Mouse (Mus musculus): Measurements from ENCODE around the gene Nploc4. TPM values are rescaled to one million over a fixed set of nuclear protein-coding genes. Genes with fewer than 3 reads are reported as not detected.
"Not testable (repeated sequence)": the region's sequence is repeated elsewhere in the genome, so short reads cannot be mapped to it uniquely, and the experiment has no call there.

Gene Nploc4
- polyA plus RNA-seq, 1 experiment from 2014 or later: 23.5 TPM

GRCm38 (mm10) chr11:120349371-120349985, 88.0 kb downstream of the Nploc4 start:
- no peak for ATAC-seq (ENCODE audit: insufficient read depth, low FRiP score)
- no peaks in the 10 kb centered on the region for H3K27me3 ChIP-seq (ENCODE audit: control insufficient read depth, insufficient read depth, low read length)

GRCm38 (mm10) chr11:120348684-120349370, 88.7 kb downstream of the Nploc4 start:
- H3K27me3 ChIP-seq (ENCODE audit: control insufficient read depth, insufficient read depth, low read length): no peaks in the 10 kb centered on the region
- no peak; the same call in 1 of the 2 replicates for ATAC-seq (ENCODE audit: insufficient read depth, low FRiP score)
- H3K36me3 ChIP-seq (ENCODE audit: control insufficient read depth, insufficient read depth, low read length): peaks cover 5% of the 10 kb centered on the region; the same call in 1 of the 2 replicates
- peak overlapping the region; percentile 100 for H3K27ac ChIP-seq (ENCODE audit: low read length)
- peak overlapping the region; percentile 90 for H3K4me2 ChIP-seq (ENCODE audit: low read depth, low read length)
- WGBS: under 1% methylated on average over 41 of the region's 53 CpGs
- peak overlapping the region; percentile 99 for H3K9ac ChIP-seq (ENCODE audit: low read length)
- H3K9me3 ChIP-seq (replicated peaks; ENCODE audit: control insufficient read depth, low read length): no peaks in the 10 kb centered on the region
- H3K4me1 ChIP-seq (ENCODE audit: control insufficient read depth, insufficient read depth, low read length): peaks cover 26% of the 10 kb centered on the region
- peak overlapping the region; percentile 95 for H3K4me3 ChIP-seq (replicated peaks; ENCODE audit: low read length)

More at GRCm38 (mm10) chr11:120349371-120349985, 88.0 kb downstream of the Nploc4 start:
- H3K9me3 ChIP-seq (replicated peaks; ENCODE audit: control insufficient read depth, low read length): no peaks in the 10 kb centered on the region
- H3K4me3 ChIP-seq (replicated peaks; ENCODE audit: low read length): peak overlapping the region; percentile 95
- H3K27ac ChIP-seq (ENCODE audit: low read length): peak overlapping the region; percentile 100
- WGBS: 1% methylated on average over 16 of the region's 16 CpGs
- peak overlapping the region; percentile 99 for H3K9ac ChIP-seq (ENCODE audit: low read length)
- H3K4me2 ChIP-seq (ENCODE audit: low read depth, low read length): peak overlapping the region; percentile 90
- peaks cover 29% of the 10 kb centered on the region for H3K4me1 ChIP-seq (ENCODE audit: control insufficient read depth, insufficient read depth, low read length)
- H3K36me3 ChIP-seq (ENCODE audit: control insufficient read depth, insufficient read depth, low read length): peaks cover 5% of the 10 kb centered on the region; the same call in 1 of the 2 replicates

DNA sequence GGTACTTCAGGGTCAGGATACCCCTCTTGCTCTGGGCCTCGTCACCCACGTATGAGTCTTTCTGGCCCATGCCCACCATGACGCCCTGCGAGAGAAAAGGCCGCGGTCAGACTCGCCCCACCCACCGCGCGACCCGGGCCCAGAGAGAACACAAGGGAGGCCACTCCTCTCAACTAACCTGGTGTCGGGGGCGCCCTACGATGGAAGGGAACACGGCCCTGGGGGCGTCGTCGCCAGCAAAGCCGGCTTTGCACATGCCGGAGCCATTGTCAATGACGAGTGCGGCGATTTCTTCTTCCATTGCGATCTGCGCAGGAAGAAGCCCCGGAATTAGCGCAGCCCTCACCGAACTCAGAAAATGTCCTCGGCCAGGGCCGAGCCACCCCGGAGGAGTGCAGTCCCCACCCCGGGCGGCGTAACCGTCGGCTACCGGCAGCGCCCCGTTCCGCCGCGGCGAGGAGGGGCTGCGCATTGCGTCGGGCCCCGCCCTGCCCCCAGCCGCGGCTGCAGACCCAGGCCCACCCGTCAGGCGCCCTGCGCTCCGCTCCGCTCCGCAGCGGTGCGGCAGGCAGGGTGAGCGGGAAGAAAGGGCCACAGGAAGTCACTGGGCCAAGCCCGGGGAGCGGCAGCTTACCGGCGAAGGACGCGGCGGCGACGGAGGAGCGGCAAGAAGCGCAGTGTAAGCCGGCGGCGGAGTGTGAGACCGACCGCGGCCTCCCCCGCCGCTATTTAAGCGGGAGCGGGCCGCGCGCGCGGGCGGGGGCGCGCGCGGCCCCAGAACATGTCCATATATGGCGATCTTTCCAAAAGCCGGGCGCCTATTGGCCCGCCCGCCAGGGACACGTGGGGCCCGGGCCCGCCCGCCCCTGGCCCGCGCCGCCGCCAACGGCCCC, 89.5 kb downstream of the Nploc4 start, which contains the start of gene Actg1:
Gene Actg1, minus strand, starts transcription at position 752 of the 893 bp plus-strand sequence.
- H3K9ac ChIP-seq (ENCODE audit: low read length): peak within 1 kb of the TSS; percentile 100
- peak; percentile 69 for ATAC-seq (ENCODE audit: insufficient read depth, low FRiP score)
- H3K27ac ChIP-seq (ENCODE audit: low read length): peak within 1 kb of the TSS; percentile 100
- H3K4me2 ChIP-seq (ENCODE audit: low read depth, low read length): peak within 1 kb of the TSS; percentile 90
- peaks cover 5% of the 10 kb centered on the region; the same call in 1 of the 2 replicates for H3K36me3 ChIP-seq (ENCODE audit: control insufficient read depth, insufficient read depth, low read length)
- H3K4me1 ChIP-seq (ENCODE audit: control insufficient read depth, insufficient read depth, low read length): peaks cover 18% of the 10 kb centered on the region
- under 1% methylated on average over 92 of the region's 103 CpGs for WGBS
- peak within 1 kb of the TSS; percentile 95 for H3K4me3 ChIP-seq (replicated peaks; ENCODE audit: low read length)
- no peaks in the 10 kb centered on the region for H3K27me3 ChIP-seq (ENCODE audit: control insufficient read depth, insufficient read depth, low read length)
- H3K9me3 ChIP-seq (replicated peaks; ENCODE audit: control insufficient read depth, low read length): no peaks in the 10 kb centered on the region

DNA sequence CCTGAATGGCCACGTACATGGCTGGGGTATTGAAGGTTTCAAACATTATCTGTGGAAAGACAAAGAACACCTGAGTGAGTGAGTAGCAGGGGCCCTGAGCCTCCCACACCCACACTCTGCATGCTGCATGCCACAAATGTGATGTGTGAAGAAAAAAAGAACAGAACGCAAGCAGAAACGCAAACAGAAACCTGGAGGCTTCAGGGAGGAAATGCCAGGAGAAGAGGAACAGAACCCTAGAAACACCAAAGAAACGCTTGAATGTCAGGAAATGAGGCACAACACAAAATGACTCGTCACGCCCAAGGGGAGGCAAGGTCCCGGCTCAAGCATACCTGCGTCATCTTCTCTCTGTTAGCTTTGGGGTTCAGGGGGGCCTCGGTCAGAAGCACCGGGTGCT, 90.2 kb downstream of the Nploc4 start:
- H3K4me1 ChIP-seq (ENCODE audit: control insufficient read depth, insufficient read depth, low read length): peaks cover 13% of the 10 kb centered on the region
- H3K27me3 ChIP-seq (ENCODE audit: control insufficient read depth, insufficient read depth, low read length): no peaks in the 10 kb centered on the region
- peaks cover 5% of the 10 kb centered on the region; the same call in 1 of the 2 replicates for H3K36me3 ChIP-seq (ENCODE audit: control insufficient read depth, insufficient read depth, low read length)
- under 1% methylated on average over 10 of the region's 10 CpGs for WGBS
- peak overlapping the region; percentile 100 for H3K27ac ChIP-seq (ENCODE audit: low read length)
- peak overlapping the region; percentile 95 for H3K4me3 ChIP-seq (replicated peaks; ENCODE audit: low read length)
- peak overlapping the region; percentile 100 for H3K9ac ChIP-seq (ENCODE audit: low read length)
- no peak for ATAC-seq (ENCODE audit: insufficient read depth, low FRiP score)
- H3K4me2 ChIP-seq (ENCODE audit: low read depth, low read length): peak overlapping the region; percentile 53
- no peaks in the 10 kb centered on the region for H3K9me3 ChIP-seq (replicated peaks; ENCODE audit: control insufficient read depth, low read length)

GRCm38 (mm10) chr11:120346383-120347034, 91.0 kb downstream of the Nploc4 start:
- H3K36me3 ChIP-seq (ENCODE audit: control insufficient read depth, insufficient read depth, low read length); ATAC-seq (ENCODE audit: insufficient read depth, low FRiP score); H3K27me3 ChIP-seq (ENCODE audit: control insufficient read depth, insufficient read depth, low read length); H3K9me3 ChIP-seq (replicated peaks; ENCODE audit: control insufficient read depth, low read length): not testable (repeated sequence)
- H3K4me3 ChIP-seq (replicated peaks; ENCODE audit: low read length): peak overlapping the region; percentile 58
- H3K9ac ChIP-seq (ENCODE audit: low read length): peak overlapping the region; percentile 73
- peak overlapping the region; percentile 27; the same call in 1 of the 2 replicates for H3K27ac ChIP-seq (ENCODE audit: low read length)
- H3K4me1 ChIP-seq (ENCODE audit: control insufficient read depth, insufficient read depth, low read length): peaks cover 13% of the 10 kb centered on the region
- H3K4me2 ChIP-seq (ENCODE audit: low read depth, low read length): peak overlapping the region; percentile 65
- WGBS: 34% methylated on average over 11 of the region's 13 CpGs

- no peak for ATAC-seq (ENCODE audit: insufficient read depth, low FRiP score)
- Histone ChIP-seq H3K36me3 (ENCODE audit: control insufficient read depth, insufficient read depth, low read length) (peaks cover 5% of the 10 kb centered on the region; the same call in 1 of the 2 replicates), H3K4me2 (ENCODE audit: low read depth, low read length) (peak overlapping the region; percentile 39), H3K4me3 (replicated peaks; ENCODE audit: low read length) (peak overlapping the region; percentile 32), H3K27ac (ENCODE audit: low read length) (peak overlapping the region; percentile 77), H3K9ac (ENCODE audit: low read length) (peak overlapping the region; percentile 4), H3K4me1 (ENCODE audit: control insufficient read depth, insufficient read depth, low read length) (peaks cover 4% of the 10 kb centered on the region; the same call in 1 of the 2 replicates), H3K9me3 (replicated peaks; ENCODE audit: control insufficient read depth, low read length) (no peaks in the 10 kb centered on the region), H3K27me3 (ENCODE audit: control insufficient read depth, insufficient read depth, low read length) (no peaks in the 10 kb centered on the region)
- WGBS: 33% methylated on average over 1 of the region's 1 CpGs
Measured at GRCm38 (mm10) chr11:120345067-120345681, 92.3 kb downstream of the Nploc4 start.

DNA sequence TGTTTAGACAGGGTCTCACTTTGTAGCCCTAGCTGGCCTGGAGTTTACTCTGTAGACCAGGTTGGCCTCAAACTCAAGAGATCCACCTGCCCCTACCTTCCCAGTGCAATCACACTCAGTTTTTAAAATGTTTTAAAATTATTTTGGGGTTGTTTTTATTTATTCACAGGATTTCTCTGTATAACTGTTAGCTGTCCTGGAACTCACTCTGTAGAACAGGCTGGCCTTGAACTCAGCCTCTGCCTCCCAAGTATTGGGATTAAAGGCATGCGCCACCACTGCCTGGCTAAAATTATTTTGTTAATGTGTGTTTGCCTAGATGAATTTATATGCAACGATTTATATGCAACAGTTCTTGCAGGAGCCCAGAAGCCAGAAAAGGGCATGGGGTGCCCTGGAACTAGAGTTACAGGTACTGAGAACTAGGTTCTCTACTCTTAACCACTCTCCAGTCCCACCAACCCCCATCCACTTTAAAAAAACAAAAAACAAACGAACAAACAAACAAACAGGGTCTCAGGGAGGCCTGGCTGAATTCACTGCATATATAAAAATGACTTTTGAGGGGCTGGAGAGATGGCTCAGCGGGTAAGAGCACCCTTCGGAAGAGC, 93.1 kb downstream of the Nploc4 start:
- no peaks in the 10 kb centered on the region for H3K27me3 ChIP-seq (ENCODE audit: control insufficient read depth, insufficient read depth, low read length)
- H3K27ac ChIP-seq (ENCODE audit: low read length): peak overlapping the region; percentile 77
- ATAC-seq (ENCODE audit: insufficient read depth, low FRiP score): no peak
- H3K9ac ChIP-seq (ENCODE audit: low read length): no peak overlapping the region
- H3K4me2 ChIP-seq (ENCODE audit: low read depth, low read length): peak overlapping the region; percentile 39; the same call in 1 of the 2 replicates
- 0 out of 2 replicates have a peak overlapping the region, but pooled peaks have one; percentile 32 for H3K4me3 ChIP-seq (replicated peaks; ENCODE audit: low read length)
- H3K4me1 ChIP-seq (ENCODE audit: control insufficient read depth, insufficient read depth, low read length): peaks cover 4% of the 10 kb centered on the region; the same call in 1 of the 2 replicates
- peaks cover 5% of the 10 kb centered on the region; the same call in 1 of the 2 replicates for H3K36me3 ChIP-seq (ENCODE audit: control insufficient read depth, insufficient read depth, low read length)
- no peaks in the 10 kb centered on the region for H3K9me3 ChIP-seq (replicated peaks; ENCODE audit: control insufficient read depth, low read length)
- 47% methylated on average over 5 of the region's 5 CpGs for WGBS

Data from stomach, embryonic 16.5 days (tissue).